Mouse (Mus musculus) gastrocnemius, postnatal 4 days (tissue): Measurements from ENCODE around the gene Zfp90. TPM values are rescaled to one million over a fixed set of nuclear protein-coding genes. Genes with fewer than 3 reads are reported as not detected.
"Not testable (repeated sequence)": the region's sequence is repeated elsewhere in the genome, so short reads cannot be mapped to it uniquely, and the experiment has no call there.

Source experiments
- DNase-seq, 2 experiments: peaks; one replicate each; pipeline ENCODE4 v3.0.0; 2021 to 2022; ENCODE audit warnings: low spot score in 2 of 2, mixed read lengths in 2 of 2
- long read RNA-seq, 2 experiments: library from polyadenylated mRNA; stranded (forward); transcript quantifications; one replicate each; pipeline ENCODE4 v2.0.0; 2021
- total RNA-seq, 2 experiments: library from RNA; stranded (reverse); gene quantifications; 2 replicates each; pipeline ENCODE4 v1.2.3; 2021

Gene Zfp90
- 10 to 100 TPM in 1 of 2 experiments, 1 to 10 TPM in 1; 8.7 to 11.0 TPM for total RNA-seq
- long read RNA-seq, experiment 1, transcript Zfp90-206 (4 exons, 3,447 nt), result major isoform, 8 of 16 reads
- long read RNA-seq, experiment 1, partial matches to known transcripts, result 0 of 16 reads
- long read RNA-seq, experiment 1, other reads (novel, unspliced or antisense), result 4 of 16 reads
- long read RNA-seq, experiment 2, transcript Zfp90-201 (4 exons, 2,632 nt), result minor isoform, 5 of 26 reads
- long read RNA-seq, experiment 2, transcript Zfp90-206 (4 exons, 3,447 nt), result major isoform, 15 of 26 reads
- long read RNA-seq, experiment 2, partial matches to known transcripts, result 2 of 26 reads
- long read RNA-seq, experiment 2, other reads (novel, unspliced or antisense), result 3 of 26 reads

DNA sequence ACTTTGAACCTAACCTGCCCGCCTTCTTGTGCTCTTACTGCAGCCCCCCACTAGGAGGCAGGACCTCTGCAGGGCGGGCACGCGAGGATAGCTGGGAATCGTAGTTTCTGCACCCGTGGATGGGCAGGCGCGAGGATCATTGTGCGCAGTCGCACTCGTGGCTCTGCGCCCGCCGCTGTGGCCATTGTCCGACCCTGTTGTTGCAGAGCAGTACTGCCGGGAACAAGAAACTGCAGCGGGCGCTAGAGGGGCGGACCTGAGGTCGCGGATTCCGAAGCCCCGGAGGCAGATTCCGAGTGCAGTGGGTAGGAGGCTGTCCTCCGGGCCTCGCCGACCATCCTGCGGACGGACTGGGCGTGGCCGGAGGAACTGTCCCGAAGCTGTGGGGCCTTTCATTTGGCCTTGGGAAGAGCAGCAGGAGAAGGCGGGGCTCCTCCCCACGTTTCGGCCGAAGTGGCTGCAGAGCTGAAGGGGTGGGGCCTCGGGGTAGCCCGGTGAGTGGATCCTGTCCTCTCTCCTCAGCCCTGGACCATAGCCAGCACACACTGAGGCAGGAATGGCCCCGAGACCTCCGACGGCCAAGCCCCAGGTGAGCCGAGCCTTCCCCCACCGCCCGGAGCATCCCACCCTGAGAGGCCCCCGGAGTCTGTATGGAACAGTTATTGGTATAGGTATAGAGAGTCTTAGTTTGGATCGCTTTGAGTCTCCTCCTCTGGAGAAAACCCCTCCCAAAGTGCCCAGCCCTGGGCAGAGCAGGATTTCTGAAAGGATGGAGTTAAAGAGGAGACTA lies at the start of gene Zfp90:
Zfp90 (plus strand) TSS at position 146 of the 790 bp plus-strand sequence.
- peak; percentile 92 to 95 for DNase-seq

DNA sequence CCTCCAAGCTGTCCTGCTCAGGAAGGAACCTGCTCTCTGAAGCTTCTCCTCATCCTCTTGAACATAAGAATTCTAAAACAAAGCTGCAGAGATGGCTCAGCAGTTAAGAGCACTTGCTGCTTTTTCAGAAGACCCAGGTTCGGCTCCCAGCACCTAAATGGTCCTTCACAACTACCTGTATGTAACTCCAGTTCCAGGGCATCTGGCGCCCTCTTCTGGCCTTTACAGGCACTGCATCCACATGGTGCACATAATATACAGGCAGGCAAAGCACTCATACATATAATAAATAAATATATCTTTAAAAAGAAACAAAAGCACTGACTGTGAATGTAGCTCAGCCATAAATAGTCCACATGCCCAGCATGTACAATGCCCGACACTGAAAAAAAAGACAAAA lies 46.6 kb upstream of the Zfp90 start:
- no peak for DNase-seq

DNA sequence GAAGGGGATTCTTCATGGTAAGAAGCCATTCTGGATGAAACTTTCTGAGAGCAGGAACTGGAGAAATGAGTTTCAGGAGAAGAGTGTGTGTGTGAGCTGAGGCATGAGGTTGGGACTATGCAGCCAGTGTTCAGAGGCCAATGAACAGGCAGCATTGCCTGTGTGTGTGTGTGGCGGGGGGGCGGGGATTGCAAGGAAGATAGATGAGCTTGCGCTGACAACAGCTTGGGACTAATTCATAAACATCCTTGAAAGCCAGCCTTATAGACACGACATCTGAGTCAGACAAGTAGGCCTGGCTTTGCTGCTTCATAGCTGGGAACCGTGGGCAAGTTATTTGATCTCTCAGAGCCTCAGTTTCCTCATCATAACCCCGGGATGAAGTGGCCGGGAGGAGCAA lies 46.1 kb upstream of the Zfp90 start:
- DNase-seq, result no peak

DNA sequence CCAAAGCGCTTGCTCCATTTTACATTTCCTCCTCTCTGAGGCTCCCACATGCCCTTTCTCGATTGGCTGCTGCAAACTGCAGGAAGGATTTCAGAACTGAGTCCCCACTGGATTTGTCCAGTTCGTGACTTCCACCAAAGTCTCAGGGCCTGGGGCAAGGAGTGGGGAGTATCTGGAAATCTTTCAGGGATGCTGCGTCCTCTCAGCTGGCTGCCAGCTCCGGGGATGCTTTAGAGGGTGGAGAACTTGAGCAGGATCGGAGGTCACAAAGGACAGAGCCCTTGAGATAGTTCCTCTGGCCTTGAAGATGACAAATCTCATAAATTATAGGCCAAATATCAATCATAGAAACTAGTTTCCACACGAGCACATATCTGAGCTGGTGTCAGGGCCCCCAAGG lies 39.2 kb upstream of the Zfp90 start:
- DNase-seq, result no peak

DNA sequence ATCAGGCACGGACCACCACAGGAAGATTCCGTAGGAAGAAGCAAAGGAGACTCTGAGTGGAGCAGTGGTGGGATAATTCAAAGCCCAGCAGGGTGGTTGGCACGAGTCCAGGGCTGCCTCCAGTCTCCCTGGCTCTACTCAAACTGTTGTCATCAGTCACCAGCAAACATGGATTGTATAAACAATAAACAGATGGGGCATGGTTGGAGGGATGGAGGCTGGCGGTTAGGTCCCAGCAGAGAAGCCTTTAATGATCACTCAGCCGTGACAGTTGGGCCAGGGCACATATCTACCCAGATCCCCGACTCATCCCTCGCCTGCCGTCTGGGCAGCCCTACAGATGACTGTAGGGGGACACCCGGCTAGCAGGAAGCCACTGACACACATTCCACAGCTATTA lies 38.3 kb upstream of the Zfp90 start:
- DNase-seq, result no peak

DNA sequence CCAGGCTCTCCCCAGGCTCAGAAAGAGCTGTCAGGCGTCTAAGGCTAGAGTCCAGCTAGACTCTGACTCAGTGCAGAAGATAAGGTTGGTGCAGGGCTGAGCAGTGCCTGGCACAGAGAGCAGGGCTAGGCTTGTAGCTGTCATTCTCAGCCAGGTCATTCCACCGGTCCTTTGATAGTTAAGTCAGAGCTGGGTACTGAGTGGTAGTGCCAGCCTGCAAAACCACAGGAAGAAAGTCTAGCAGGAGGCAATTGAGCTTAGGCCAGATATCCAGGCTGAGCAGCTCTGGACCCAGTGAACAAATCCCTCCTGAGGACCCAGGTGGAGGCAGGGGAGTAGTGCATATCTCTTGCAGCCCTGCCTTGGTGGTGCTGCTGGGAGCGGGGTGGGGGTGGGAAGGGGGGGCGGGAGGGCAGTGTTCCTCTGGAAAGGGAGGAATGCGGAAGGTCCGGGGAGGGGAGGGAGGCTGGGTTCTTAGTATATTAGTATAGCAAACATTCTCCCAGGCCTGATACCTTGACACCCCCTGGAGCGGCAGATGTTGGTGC lies 36.6 kb upstream of the Zfp90 start:
- DNase-seq, result no peak

DNA sequence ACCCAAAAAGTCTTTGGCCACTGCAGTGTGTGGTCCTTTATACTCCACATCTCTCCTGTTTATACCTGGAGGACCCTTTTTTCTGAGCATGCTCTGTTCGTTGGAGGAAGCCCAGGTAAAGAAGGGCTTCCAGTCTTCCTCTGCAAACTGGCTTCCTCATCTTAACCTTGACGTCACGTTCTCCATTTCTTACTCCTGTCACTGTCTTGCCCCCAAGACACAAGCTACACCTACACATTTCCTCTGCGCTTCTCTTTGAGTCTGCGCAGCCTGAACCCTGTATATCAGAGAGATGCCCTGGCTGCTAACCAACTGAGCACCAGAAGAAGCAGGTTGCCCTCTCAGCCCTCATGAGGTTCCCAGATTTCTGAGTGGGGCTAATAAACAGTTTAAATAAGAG lies 35.8 kb upstream of the Zfp90 start:
- no peak for DNase-seq

DNA sequence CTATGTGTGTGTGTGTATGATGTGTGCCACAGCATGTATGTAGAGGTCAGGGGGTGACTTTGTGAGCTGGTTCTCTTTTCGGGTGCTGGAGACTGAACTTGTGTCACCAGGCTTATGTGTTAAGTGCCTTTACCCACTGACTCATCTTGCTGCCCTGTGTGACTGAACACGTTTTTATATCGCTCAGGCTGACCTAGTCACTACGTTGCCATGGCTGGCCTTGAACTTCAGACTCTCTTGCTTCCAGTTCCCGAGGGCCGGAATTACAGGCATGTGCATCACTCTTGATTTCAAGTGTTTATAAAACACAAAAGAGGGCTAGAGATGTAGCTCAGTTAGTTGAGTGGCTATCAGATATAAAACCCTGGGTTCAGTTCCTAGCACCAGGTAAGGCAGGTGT lies 34.1 kb upstream of the Zfp90 start:
- no peak for DNase-seq

DNA sequence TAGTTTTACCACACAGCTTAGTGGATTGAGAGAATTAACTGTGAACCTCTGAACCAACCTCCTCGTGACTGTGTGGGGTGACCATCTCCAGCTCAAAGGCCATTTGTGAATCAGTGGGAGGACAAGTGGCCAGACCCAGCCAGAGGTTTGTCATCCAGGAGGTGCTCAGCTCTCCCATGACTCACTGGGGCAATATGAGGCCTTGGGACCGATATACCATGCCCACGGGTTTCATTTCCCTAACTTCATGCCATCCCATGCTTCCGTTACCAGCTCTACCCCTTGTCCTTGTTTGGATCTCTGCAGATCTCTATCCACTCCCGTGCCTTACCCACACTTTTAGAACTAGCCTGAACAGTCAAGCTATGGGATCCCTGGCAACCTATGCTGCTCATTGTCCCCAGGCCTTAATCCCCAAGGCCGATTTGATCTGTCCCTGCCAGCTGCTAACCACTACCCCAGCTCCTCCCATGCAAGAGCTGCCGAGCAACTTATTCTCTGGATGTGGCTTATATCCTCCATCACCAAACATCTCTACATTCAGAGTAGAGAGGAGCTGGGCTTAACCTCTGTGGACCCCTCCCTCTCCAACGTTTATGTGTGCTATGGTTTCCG lies 27.2 kb upstream of the Zfp90 start:
- no peak for DNase-seq

DNA sequence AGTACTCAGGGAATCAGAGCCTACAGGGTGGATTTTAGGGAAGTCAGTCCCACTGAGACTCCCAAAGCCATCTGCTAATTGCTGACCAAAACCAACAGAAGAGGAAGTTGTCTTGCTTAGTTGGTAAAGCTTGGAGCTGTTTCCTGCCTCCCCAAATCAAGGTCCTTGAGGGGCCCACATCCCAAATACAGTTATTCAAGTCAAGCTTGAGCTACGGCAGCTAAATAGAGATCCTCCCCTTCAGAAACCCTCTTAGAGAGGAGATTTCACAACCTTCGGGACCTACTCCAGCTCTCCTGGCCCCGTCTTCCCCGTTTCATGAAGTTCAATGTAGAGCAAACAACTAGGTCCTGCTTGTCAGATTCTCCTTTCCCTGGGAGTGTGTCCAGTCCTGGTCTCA lies 20.6 kb upstream of the Zfp90 start:
- no peak for DNase-seq

DNA sequence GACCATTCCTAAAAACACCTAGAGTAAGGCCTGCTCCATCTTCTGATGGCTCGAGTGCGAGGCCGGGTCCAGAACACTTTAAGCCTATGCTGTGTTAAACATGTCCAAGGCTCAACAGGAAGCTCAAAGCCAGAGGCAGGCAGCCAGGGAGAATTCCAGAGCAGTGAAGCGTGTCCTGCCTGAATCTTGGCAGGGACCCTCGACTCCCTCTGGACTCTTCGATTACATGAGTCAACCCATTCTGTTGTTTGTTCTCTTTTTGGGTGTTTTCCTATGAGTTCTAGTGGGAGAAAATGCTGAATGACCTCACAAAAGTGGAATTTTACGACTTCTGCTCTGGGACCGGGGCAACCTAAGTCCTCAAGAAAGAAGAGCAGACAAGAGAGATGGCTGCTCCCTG lies 15.4 kb upstream of the Zfp90 start:
- peak; percentile 66 to 91 for DNase-seq

DNA sequence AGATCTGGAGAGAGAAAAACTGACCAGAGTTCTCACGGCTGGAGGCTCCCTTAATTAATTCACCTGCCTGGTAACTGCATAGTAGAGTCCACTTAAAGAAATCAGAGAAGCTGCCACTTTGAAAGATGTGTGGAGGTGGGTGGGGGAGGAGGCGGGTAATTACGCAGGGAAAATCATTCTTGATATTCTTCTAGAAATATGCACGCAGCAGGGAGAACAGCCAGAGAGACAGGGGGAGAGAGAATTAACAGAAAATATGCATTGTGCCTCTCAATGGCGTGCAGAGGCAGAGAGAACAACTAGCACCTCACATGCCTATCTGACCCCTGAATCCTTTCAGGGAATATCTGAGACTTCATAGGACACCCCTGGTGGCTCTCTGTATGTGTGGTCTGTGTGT lies 14.9 kb upstream of the Zfp90 start:
- DNase-seq, result no peak

DNA sequence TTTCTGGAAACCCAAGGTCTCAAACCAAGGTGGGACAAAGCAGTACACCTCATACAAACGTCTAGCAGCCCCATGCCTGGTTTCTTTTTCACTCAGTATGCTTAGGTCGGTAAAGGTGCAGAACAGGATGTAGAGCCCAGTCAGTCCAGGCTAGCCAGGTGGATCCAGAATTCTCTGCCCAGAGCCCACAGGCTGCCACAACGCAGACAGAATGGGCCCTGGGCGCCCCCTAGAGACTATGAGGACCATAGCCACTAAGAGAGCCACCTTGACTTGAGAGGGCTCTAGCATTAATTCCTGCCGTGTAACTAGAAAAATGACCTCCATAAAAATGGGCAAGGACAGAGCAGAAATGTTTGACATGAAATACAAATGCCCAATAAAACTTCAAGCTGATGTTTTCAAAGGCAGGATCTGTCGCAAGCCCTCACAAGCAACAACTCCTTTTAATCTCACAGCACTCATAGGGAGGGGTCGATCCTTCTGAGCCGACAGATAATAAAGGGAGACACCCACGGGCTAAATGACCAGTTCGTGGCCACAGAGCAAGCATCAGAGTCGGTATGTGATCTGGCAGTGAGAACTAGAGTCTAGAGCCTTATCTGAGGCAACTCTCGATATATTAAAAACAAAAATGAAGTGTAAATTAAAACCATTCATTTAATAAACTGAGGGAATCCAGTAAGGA lies 11.7 kb upstream of the Zfp90 start:
- DNase-seq, result peak in 1 of 2 experiments; percentile 47

DNA sequence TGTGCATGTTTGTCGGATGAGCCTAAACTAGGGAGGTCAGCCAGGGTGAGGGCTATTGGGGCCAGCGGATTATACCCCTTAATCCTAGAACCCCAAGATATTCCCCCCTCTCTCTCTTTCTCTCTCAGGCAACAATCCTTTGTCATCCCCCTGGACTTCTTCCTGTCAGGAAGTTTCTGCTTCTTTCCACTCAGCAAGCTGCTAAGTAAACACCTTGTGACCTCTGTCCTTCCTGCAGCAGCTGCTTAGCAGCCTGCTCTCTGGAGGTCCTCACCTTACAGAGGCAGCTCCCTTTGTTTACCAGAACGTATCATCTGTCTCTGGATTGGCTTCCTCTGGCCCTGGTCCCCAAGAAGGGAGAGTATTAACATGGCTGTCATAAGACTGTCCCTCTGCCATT lies 10.3 kb upstream of the Zfp90 start:
- DNase-seq, result no peak

DNA sequence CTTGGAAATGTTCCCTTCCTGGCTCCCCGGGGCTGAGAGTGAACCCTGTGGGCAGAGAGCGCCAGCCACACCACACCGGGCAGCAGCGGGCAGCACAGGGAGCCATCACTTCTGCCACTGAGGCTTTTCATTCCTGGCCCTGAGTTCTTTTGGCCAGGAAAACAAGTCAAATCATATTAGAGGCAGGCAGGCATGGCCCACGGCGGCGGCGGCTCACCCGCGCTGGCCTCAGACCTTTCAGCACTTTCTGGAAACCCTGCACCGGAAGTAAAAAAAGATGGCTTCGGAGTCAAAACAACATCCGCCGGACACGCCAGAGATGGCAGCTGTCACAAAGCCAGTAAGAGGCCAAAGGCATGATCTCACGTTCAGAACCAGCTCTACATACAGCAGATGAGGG lies 9.3 kb upstream of the Zfp90 start:
- DNase-seq, result peak in 1 of 2 experiments; percentile 31

DNA sequence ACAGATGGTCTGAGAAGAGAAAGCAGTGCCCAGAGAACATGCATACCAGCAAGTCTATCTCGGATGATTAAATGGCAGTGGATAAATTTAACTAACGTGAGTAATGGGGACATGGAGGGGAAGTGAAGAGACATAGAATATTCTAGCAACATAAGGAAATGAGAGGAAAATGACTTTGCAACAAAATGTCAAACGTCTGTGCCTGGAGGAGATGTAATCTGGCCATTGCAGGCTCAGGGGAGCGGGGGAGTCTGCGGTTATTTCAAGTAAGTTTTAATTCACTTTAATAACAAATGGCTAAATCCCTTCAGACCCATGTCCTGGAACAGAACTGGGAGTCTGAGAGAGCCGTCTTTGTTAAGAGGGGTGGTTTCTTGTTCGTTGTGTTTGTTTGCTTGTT lies 5.1 kb upstream of the Zfp90 start:
- no peak for DNase-seq

DNA sequence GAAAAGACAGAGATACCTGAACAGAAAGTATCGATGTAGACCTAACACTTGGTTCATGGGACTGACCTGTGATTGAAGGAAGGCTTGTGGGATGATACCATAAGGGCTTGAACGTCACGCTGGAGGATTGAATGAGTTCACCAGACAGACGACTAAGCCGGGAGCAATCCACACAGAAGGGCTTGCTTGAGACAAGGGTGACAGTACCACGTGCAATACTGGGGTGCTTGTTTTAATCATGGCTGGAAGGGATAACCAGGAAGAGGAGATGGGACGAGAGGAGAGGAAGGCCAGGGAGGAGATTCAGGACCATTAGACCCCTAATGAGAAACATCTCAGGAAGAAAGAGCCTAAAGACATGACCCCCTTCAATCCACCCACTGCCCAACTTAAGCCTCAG lies 4.6 kb upstream of the Zfp90 start:
- no peak for DNase-seq

DNA sequence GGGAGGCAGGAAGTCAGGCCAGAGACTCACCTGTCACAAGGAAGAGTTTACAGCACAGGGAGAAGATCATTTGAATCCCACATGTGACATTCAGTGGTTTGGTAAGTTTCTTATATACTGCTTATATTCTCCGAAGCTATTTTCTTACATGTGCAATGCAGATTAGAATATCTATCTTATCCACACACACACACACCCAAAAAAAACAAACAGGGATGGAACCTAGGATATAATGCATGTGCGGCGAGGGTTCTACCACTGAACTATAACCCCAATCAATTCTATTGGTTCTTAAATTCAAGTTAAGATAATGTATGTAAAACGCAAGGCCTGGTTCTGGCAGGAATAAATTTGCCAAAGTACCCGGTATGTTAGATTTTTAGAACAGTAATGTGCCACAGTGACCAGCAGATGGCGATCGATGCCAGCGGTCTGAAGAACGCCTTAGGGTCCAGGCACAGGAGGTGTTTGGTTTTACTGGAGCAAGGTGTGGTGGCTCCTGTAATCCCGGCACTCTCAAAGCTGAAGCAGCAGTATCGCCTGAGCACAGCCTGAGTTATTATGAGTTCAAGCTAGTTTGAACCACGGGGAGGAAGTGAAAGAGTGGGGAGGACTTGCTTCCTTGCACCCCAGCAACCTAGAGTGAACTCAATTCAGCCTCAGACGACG lies 3.2 kb upstream of the Zfp90 start:
- peak in 1 of 2 experiments; percentile 63 for DNase-seq

DNA sequence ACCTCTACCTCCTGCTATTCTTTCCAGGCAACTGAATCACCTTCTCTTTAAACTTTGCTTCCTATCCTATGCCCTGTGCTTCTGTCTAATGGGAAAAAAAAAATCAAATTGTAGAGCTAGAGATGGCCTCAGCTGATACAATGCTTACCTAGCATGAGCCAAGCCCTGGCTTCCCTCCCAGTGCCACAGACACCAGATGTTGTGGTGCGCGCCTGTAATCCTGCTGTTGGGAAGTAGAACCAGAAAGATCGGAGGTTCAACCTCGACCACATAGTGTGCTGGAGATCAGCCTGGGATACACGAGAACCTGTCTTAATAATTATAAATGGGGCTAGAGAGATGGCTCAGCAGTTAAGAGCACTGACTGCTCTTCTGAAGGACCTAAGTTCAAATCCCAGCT lies 2.6 kb downstream of the Zfp90 start:
- DNase-seq, result no peak

DNA sequence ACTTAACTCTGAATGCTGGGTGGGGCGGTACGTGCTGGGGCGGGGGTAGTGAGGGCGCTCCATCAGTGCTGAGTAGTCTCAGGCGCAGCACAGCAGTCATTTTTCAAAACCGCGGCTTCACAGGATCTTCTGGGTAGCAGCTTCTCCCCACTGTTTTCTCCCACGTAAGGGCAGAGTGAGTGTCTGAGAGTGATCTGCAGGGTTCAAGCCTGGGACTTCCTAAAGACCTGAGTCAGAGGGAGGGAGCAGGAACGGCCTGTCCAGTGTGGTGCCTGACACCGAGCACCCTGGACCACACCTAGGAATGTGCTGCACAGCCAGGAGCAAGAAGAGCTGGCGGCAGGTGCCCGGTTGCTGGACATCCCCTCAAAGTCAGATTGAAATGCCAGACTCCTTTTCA lies 16.0 kb downstream of the Zfp90 start:
- DNase-seq, result no peak

DNA sequence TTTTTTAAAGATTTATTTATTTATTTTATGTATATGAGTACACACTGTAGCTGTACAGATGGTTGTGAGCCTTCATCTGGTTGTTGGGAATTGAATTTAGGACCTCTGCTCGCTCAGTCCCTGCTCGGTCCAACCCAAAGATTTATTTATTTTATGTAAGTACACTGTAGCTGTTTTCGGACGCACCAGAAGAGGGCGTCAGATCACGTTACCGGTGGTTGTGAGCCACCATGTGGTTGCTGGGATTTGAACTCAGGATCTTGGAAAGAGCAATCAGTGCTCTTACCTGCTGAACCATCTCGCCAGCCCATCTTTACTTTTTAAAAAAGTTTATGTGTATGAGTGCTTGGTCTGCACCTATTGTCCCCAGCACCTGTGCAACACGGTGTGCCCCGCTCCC lies 16.8 kb downstream of the Zfp90 start:
- not testable (repeated sequence) for DNase-seq
